Mouse (Mus musculus): ENCODE data around the gene Arcn1.

GRCm38 (mm10) chr9:44713574-44713973 is 54.1 kb downstream of the Arcn1 start:
- TF ChIP-seq CTCF (IDR thresholded peaks at IDR 0.05; ENCODE audit: borderline replicate concordance, extremely low read depth, insufficient read depth, insufficient read length) (no peak), POLR2A (IDR thresholded peaks at IDR 0.05; ENCODE audit: borderline replicate concordance, extremely low read depth, insufficient read depth, insufficient read length, poor library complexity, severe bottlenecking) (no peak)

Measured in brain, embryonic 14.5 days (tissue).